Mouse (Mus musculus) limb, embryonic 15.5 days (tissue): ENCODE results near the gene Man2a2. TPM values are rescaled to one million over a fixed set of nuclear protein-coding genes. Genes with fewer than 3 reads are reported as not detected.
"Not testable (repeated sequence)": the region's sequence is repeated elsewhere in the genome, so short reads cannot be mapped to it uniquely, and the experiment has no call there.

ENCODE experiments used
- ATAC-seq: fragments of 200-750 bp; cut with Nextera tagmentation; 2 replicates; pipeline ENCODE4 v1.8.0; 2017; ENCODE audit warnings: low read depth, moderate TSS enrichment; ENCODE audit not compliant: insufficient number of reproducible peaks, low FRiP score, low TSS enrichment
- H3K27ac ChIP-seq: fragments of 300-500 bp; sonication (generic); 2 replicates; pipeline ENCODE4 v1.5.1; 2015; ENCODE audit warnings: moderate library complexity, mild to moderate bottlenecking, inconsistent platforms
- H3K27me3 ChIP-seq: fragments of 300-500 bp; sonication (generic); 2 replicates; pipeline ENCODE4 v1.6.1; 2015; ENCODE audit warnings: inconsistent platforms
- H3K36me3 ChIP-seq: fragments of 300-500 bp; sonication (generic); 2 replicates; pipeline ENCODE4 v1.6.1; 2015; ENCODE audit warnings: inconsistent platforms
- H3K4me1 ChIP-seq: fragments of 300-500 bp; sonication (generic); 2 replicates; pipeline ENCODE4 v1.6.1; 2015; ENCODE audit warnings: inconsistent platforms
- H3K4me2 ChIP-seq: fragments of 300-500 bp; sonication (generic); 2 replicates; pipeline ENCODE4 v1.6.1; 2015; ENCODE audit warnings: mild to moderate bottlenecking, inconsistent platforms
- H3K4me3 ChIP-seq: fragments of 300-500 bp; sonication (generic); 2 replicates; pipeline ENCODE4 v1.5.1; 2015; ENCODE audit warnings: mild to moderate bottlenecking, inconsistent platforms
- H3K9ac ChIP-seq: fragments of 300-500 bp; sonication (generic); 2 replicates; pipeline ENCODE4 v1.6.1; 2015; ENCODE audit warnings: inconsistent platforms
- H3K9me3 ChIP-seq: fragments of 300-500 bp; sonication (generic); 2 replicates; pipeline ENCODE4 v1.6.1; 2016; ENCODE audit warnings: inconsistent platforms
- WGBS: fragments of 180-500 bp; shearing (Covaris S2); methylation state at CpG from one replicate; pipeline ENCODE4 v1.1.7; 2015; 5-methylcytosine and 5-hydroxymethylcytosine counted together
- polyA plus RNA-seq: library from polyadenylated mRNA; unstranded; fragments of >200 nt; fragmentation: Nextera tagmentation; extraction: Ambion mirVana; gene quantifications from 2 replicates; pipeline ENCODE4 v1.2.1, GENCODE M21; 2015

Man2a2 gene
- polyA plus RNA-seq, 1 experiment from 2014 or later, result 17.6 TPM

- 91% methylated on average over 9 of the region's 9 CpGs for WGBS
- H3K36me3 ChIP-seq, result peaks cover 48% of the 10 kb centered on the region
- no peaks in the 10 kb centered on the region for H3K9me3 ChIP-seq
- no peak overlapping the region for H3K4me2 ChIP-seq
- peaks cover 30% of the 10 kb centered on the region for H3K4me1 ChIP-seq
- H3K9ac ChIP-seq, result no peak overlapping the region
- no peak for ATAC-seq
- no peaks in the 10 kb centered on the region for H3K27me3 ChIP-seq
- H3K4me3 ChIP-seq, result no peak overlapping the region
- H3K27ac ChIP-seq, result no peak overlapping the region
Measured at GRCm38 (mm10) chr7:80397986-80398385, 26.8 kb upstream of the Man2a2 start.

- not testable (repeated sequence) for H3K9ac ChIP-seq, H3K27me3 ChIP-seq, H3K9me3 ChIP-seq, ATAC-seq, H3K4me3 ChIP-seq, H3K27ac ChIP-seq, H3K4me2 ChIP-seq
- peaks cover 26% of the 10 kb centered on the region for H3K4me1 ChIP-seq
- WGBS, result 88% methylated on average over 4 of the region's 4 CpGs
- peaks cover 63% of the 10 kb centered on the region for H3K36me3 ChIP-seq
Measured at GRCm38 (mm10) chr7:80396427-80396826, 25.3 kb upstream of the Man2a2 start.

GRCm38 (mm10) chr7:80394600-80394999, 23.4 kb upstream of the Man2a2 start:
- 88% methylated on average over 4 of the region's 4 CpGs for WGBS
- Histone ChIP-seq H3K4me2 (no peak overlapping the region), H3K4me3 (no peak overlapping the region), H3K27me3 (no peaks in the 10 kb centered on the region), H3K4me1 (peaks cover 13% of the 10 kb centered on the region), H3K36me3 (peaks cover 81% of the 10 kb centered on the region), H3K9me3 (no peaks in the 10 kb centered on the region), H3K9ac (no peak overlapping the region), H3K27ac (no peak overlapping the region)
- ATAC-seq, result no peak

- no peak for ATAC-seq
- H3K36me3 ChIP-seq, result peaks cover 68% of the 10 kb centered on the region
- H3K4me1 ChIP-seq, result peaks cover 29% of the 10 kb centered on the region
- no peak overlapping the region for H3K4me3 ChIP-seq
- no peaks in the 10 kb centered on the region for H3K27me3 ChIP-seq
- H3K9me3 ChIP-seq, result no peaks in the 10 kb centered on the region
- H3K27ac ChIP-seq, result no peak overlapping the region
- no peak overlapping the region for H3K9ac ChIP-seq
- H3K4me2 ChIP-seq, result no peak overlapping the region
- 91% methylated on average over 15 of the region's 15 CpGs for WGBS
Measured at GRCm38 (mm10) chr7:80392119-80392518, 20.9 kb upstream of the Man2a2 start.

- H3K27ac ChIP-seq, result peak within 1 kb of the TSS; percentile 79
- H3K9me3 ChIP-seq, result no peaks in the 10 kb centered on the region
- H3K27me3 ChIP-seq, result 0 out of 2 replicates have a peak, but pooled peaks cover under 1% of the 10 kb centered on the region
- H3K9ac ChIP-seq, result peak within 1 kb of the TSS; percentile 47
- peaks cover 42% of the 10 kb centered on the region for H3K36me3 ChIP-seq
- peak within 1 kb of the TSS; percentile 53 for H3K4me2 ChIP-seq
- WGBS, result 8% methylated on average over 33 of the region's 33 CpGs
- peak within 1 kb of the TSS; percentile 39 for H3K4me3 ChIP-seq
- peak; percentile 57 for ATAC-seq
- H3K4me1 ChIP-seq, result peaks cover 38% of the 10 kb centered on the region
Measured at GRCm38 (mm10) chr7:80387633-80388543, 16.7 kb upstream of the Man2a2 start, which contains the start of gene Fes. Gene Fes, minus strand, starts transcription at chr7:80387946.

- Histone ChIP-seq H3K4me1 (peaks cover 38% of the 10 kb centered on the region), H3K9me3 (no peaks in the 10 kb centered on the region), H3K27ac (peak overlapping the region; percentile 79), H3K4me3 (peak overlapping the region; percentile 39), H3K36me3 (peaks cover 42% of the 10 kb centered on the region), H3K9ac (peak overlapping the region; percentile 47), H3K4me2 (peak overlapping the region; percentile 53), H3K27me3 (0 out of 2 replicates have a peak, but pooled peaks cover 5% of the 10 kb centered on the region)
- no peak for ATAC-seq
- 39% methylated on average over 17 of the region's 17 CpGs for whole genome bisulfite sequencing
Measured at GRCm38 (mm10) chr7:80387033-80387632, 16.0 kb upstream of the Man2a2 start.

GRCm38 (mm10) chr7:80386235-80386930, 15.2 kb upstream of the Man2a2 start:
- H3K9me3 ChIP-seq, result no peaks in the 10 kb centered on the region
- peak overlapping the region; percentile 39 for H3K4me3 ChIP-seq
- peaks cover 38% of the 10 kb centered on the region for H3K4me1 ChIP-seq
- H3K4me2 ChIP-seq, result peak overlapping the region; percentile 53
- H3K36me3 ChIP-seq, result peaks cover 40% of the 10 kb centered on the region
- H3K27ac ChIP-seq, result peak overlapping the region; percentile 71
- H3K27me3 ChIP-seq, result 0 out of 2 replicates have a peak, but pooled peaks cover 6% of the 10 kb centered on the region
- ATAC-seq, result peak; percentile 57; the same call in 1 of the 2 replicates
- WGBS, result 40% methylated on average over 18 of the region's 18 CpGs
- H3K9ac ChIP-seq, result no peak overlapping the region

- H3K27me3 ChIP-seq, result 0 out of 2 replicates have a peak, but pooled peaks cover 6% of the 10 kb centered on the region
- WGBS, result 72% methylated on average over 11 of the region's 11 CpGs
- no peak overlapping the region for H3K4me2 ChIP-seq
- H3K27ac ChIP-seq, result no peak overlapping the region
- H3K4me1 ChIP-seq, result peaks cover 17% of the 10 kb centered on the region
- no peaks in the 10 kb centered on the region for H3K9me3 ChIP-seq
- no peak overlapping the region for H3K4me3 ChIP-seq
- peaks cover 45% of the 10 kb centered on the region for H3K36me3 ChIP-seq
- no peak overlapping the region for H3K9ac ChIP-seq
- no peak for ATAC-seq
Measured at GRCm38 (mm10) chr7:80382919-80383318, 11.7 kb upstream of the Man2a2 start.

- no peak overlapping the region for H3K4me2 ChIP-seq
- H3K4me1 ChIP-seq, result no peaks in the 10 kb centered on the region
- 0 out of 2 replicates have a peak, but pooled peaks cover 6% of the 10 kb centered on the region for H3K27me3 ChIP-seq
- H3K9me3 ChIP-seq, result no peaks in the 10 kb centered on the region
- no peak overlapping the region for H3K9ac ChIP-seq
- H3K27ac ChIP-seq, result no peak overlapping the region
- 61% methylated on average over 13 of the region's 13 CpGs for WGBS
- ATAC-seq, result no peak
- H3K36me3 ChIP-seq, result peaks cover 45% of the 10 kb centered on the region
- no peak overlapping the region for H3K4me3 ChIP-seq
Measured at GRCm38 (mm10) chr7:80379531-80379930, 8.4 kb upstream of the Man2a2 start.

GRCm38 (mm10) chr7:80377471-80377870, 6.3 kb upstream of the Man2a2 start:
- 0 out of 2 replicates have a peak, but pooled peaks cover 4% of the 10 kb centered on the region for H3K4me1 ChIP-seq
- no peak overlapping the region for H3K9ac ChIP-seq
- H3K36me3 ChIP-seq, result peaks cover 32% of the 10 kb centered on the region
- H3K4me2 ChIP-seq, result no peak overlapping the region
- no peak overlapping the region for H3K27ac ChIP-seq
- 0 out of 2 replicates have a peak, but pooled peaks cover 4% of the 10 kb centered on the region for H3K27me3 ChIP-seq
- H3K4me3 ChIP-seq, result no peak overlapping the region
- 32% methylated on average over 6 of the region's 6 CpGs for WGBS
- no peak for ATAC-seq
- H3K9me3 ChIP-seq, result no peaks in the 10 kb centered on the region

- Histone ChIP-seq H3K4me2 (no peak overlapping the region), H3K4me1 (0 out of 2 replicates have a peak, but pooled peaks cover 4% of the 10 kb centered on the region), H3K9ac (no peak overlapping the region), H3K27ac (no peak overlapping the region), H3K9me3 (no peaks in the 10 kb centered on the region), H3K36me3 (peaks cover 23% of the 10 kb centered on the region; the same call in 1 of the 2 replicates), H3K4me3 (no peak overlapping the region), H3K27me3 (no peaks in the 10 kb centered on the region)
- 85% methylated on average over 10 of the region's 10 CpGs for WGBS
- no peak for ATAC-seq
Measured at GRCm38 (mm10) chr7:80376192-80376591, 5.0 kb upstream of the Man2a2 start.
